Mouse (Mus musculus) megakaryocyte, embryonic 14.5 days (primary cell): ENCODE results near the gene Olfr1240.

Experiments
- FLI1 ChIP-seq: IDR thresholded peaks from 2 replicates; pipeline ENCODE4 v1.6.1; 2012; ENCODE audit warnings: low read length, inconsistent platforms, mixed read lengths
- GATA1 ChIP-seq: IDR thresholded peaks from 3 replicates; pipeline ENCODE4 v1.6.1; 2012; ENCODE audit warnings: mixed read lengths, low read length, inconsistent platforms, borderline replicate concordance

DNA sequence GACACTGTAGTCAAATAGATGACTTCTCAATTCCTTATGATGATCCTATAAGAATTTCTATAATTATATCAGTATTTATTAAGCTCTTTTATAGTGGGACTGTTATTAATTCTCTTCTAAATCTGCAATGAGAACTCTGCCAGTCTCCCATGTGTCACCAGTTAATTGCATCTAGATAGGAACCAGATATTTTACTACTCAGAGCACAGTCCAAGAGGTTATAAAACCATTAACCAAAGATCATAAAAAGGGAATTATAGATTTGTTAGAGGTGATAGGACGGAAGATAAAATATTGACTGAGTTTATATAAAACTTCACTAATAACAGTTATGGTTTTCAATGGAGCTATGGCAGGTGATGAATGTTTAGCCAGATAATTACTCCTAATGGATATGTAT, 41.9 kb downstream of the Olfr1240 start:
- TF ChIP-seq GATA1, result no peak
- no peak for TF ChIP-seq FLI1
